Mouse (Mus musculus) erythroblast, embryonic 14.5 days (primary cell): ENCODE results near the gene Wipi1. TPM values are rescaled to one million over a fixed set of nuclear protein-coding genes. Genes with fewer than 3 reads are reported as not detected.

Experiments
- H3K27me3 ChIP-seq: 2 replicates; pipeline ENCODE4 v1.6.1; 2012; ENCODE audit warnings: inconsistent platforms; ENCODE audit not compliant: control insufficient read depth
- H3K36me3 ChIP-seq: 2 replicates; pipeline ENCODE4 v1.6.1; 2012; ENCODE audit warnings: mild to moderate bottlenecking, inconsistent platforms; ENCODE audit not compliant: control insufficient read depth
- H3K4me1 ChIP-seq: 2 replicates; pipeline ENCODE4 v1.6.1; 2012; ENCODE audit warnings: inconsistent platforms; ENCODE audit not compliant: control insufficient read depth
- H3K4me3 ChIP-seq: replicated peaks from 2 replicates; pipeline ENCODE3; 2012; ENCODE audit warnings: moderate library complexity, mild to moderate bottlenecking, inconsistent platforms
- H3K9me3 ChIP-seq: 2 replicates; pipeline ENCODE4 v1.6.1; 2012; ENCODE audit warnings: low read length, inconsistent platforms, mixed read lengths; ENCODE audit not compliant: control insufficient read depth
- GATA1 ChIP-seq: IDR thresholded peaks from 2 replicates; pipeline ENCODE4 v1.6.1; 2012; ENCODE audit warnings: low read length, inconsistent platforms, mixed read lengths
- TAL1 ChIP-seq: IDR thresholded peaks from 3 replicates; pipeline ENCODE4 v1.6.1; 2012; ENCODE audit warnings: low read length, inconsistent platforms, mixed read lengths
- polyA plus RNA-seq: library from polyadenylated mRNA; stranded (reverse); fragments of >175 nt; gene quantifications from 2 replicates; pipeline ENCODE4 v1.2.3, GENCODE M21; 2012

The Wipi1 gene
- polyA plus RNA-seq, 1 experiment: 11.4 TPM

DNA sequence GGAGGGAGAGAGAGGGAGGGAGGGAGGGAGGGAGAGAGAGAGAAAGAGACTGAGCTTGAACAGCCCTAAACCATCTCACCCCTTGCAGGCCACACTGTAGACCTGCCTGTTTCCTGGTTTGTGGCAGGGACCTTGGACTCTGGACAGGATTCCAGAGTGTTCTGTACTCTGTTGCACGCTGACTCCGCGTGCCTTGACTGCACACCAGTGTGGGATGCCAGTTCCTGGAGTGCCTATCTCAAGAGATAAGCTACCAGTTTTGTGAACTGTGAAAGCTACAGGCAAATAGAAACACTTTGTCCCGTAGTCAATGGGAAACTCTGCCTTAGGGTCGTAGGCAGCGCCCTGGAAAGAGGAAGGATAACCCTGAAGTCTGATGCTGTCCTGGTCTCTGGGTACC is 55.6 kb downstream of the Wipi1 start:
- Histone ChIP-seq H3K4me1 (peaks cover 98% of the 10 kb centered on the region), H3K36me3 (peaks cover 47% of the 10 kb centered on the region), H3K27me3 (no peaks in the 10 kb centered on the region), H3K9me3 (peaks cover 2% of the 10 kb centered on the region; the same call in 1 of the 2 replicates), H3K4me3 (no peak overlapping the region)
- no peak for TF ChIP-seq GATA1
- TF ChIP-seq TAL1: no peak

DNA sequence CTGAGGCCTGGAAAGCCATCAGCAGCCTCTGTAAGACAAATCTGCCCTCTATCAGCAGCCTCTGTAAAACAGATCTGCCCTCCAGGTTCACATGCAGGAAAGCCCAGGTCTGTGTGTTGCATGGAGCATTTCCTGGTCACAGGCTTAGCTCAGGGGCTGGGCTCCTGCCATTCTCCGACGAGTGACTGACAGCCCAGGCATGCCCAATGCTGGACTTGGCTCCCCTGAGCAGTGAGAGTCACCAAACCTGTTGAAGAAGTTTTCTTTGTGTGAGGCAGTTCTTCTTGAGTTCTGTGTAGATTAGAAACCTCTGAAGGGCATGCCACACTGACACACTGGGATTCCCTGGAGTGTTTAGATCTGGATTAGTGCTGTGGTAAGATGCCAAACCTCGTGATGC is 57.3 kb downstream of the Wipi1 start:
- peaks cover 98% of the 10 kb centered on the region for H3K4me1 ChIP-seq
- peaks cover 44% of the 10 kb centered on the region for H3K36me3 ChIP-seq
- H3K27me3 ChIP-seq: no peaks in the 10 kb centered on the region
- H3K9me3 ChIP-seq: peaks cover 2% of the 10 kb centered on the region; the same call in 1 of the 2 replicates
- TF ChIP-seq GATA1 (no peak), TAL1 (no peak)
- H3K4me3 ChIP-seq: no peak overlapping the region

DNA sequence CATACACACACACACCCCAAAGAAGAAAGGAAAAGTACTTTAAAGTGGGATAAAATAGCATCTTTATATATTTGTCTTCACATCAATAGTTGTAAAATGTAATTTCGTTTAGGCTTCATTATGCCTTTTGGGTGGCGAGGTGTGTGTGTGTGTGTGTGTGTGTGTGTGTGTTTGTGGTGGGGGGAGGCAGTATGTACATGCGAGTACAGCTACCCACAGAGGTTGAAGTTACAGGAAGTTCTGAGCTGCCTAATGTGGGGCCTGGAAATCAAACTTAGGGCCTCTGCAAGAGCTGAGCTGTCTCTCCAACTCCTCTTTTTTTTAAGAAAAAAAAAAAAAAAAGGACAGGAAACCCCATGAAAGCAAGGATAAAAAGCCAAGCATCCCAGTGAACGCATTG is 57.8 kb downstream of the Wipi1 start:
- Histone ChIP-seq H3K27me3 (no peaks in the 10 kb centered on the region), H3K4me3 (no peak overlapping the region), H3K36me3 (peaks cover 44% of the 10 kb centered on the region), H3K4me1 (peaks cover 98% of the 10 kb centered on the region), H3K9me3 (peaks cover 6% of the 10 kb centered on the region)
- TF ChIP-seq GATA1: no peak
- TF ChIP-seq TAL1: no peak

DNA sequence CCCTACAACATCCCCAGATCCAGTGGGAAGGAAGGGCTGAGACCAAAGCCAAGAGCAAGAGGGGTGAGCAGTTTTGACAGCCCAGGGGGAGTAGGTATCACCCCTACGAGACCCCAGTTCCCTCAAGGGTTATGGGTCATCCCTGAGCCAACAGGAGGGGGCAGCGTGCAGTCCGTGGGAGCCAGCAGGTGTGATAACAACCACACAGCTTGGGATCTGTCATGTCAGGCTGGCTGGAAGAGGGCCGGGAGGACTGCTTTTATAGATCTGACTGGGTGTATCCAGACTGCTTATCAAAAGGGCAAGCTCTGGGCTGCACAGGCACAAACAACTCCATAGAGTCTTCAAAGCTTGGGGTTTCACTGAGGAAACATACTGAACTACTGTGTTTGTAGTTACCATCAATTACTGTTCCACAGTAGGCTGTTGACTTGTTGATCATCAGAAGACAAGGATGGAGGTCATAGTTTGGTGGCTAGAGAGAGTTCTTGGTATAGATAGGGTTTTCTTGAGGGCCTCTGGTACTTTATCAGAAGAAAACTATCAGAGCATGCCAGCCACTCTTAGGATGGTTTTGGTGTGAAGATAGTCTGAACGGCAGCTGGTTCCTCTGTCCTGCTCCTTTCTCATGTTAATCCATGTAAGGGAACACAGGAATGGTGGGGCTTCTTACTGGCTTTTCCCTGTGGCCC is 62.0 kb downstream of the Wipi1 start:
- Histone ChIP-seq H3K9me3 (peaks cover 8% of the 10 kb centered on the region), H3K36me3 (peaks cover 36% of the 10 kb centered on the region), H3K4me1 (peaks cover 99% of the 10 kb centered on the region), H3K4me3 (peak overlapping the region; percentile 51), H3K27me3 (no peaks in the 10 kb centered on the region)
- TF ChIP-seq TAL1 (peak; percentile 60; the same call in 2 of the 3 replicates), GATA1 (peak; percentile 82)

DNA sequence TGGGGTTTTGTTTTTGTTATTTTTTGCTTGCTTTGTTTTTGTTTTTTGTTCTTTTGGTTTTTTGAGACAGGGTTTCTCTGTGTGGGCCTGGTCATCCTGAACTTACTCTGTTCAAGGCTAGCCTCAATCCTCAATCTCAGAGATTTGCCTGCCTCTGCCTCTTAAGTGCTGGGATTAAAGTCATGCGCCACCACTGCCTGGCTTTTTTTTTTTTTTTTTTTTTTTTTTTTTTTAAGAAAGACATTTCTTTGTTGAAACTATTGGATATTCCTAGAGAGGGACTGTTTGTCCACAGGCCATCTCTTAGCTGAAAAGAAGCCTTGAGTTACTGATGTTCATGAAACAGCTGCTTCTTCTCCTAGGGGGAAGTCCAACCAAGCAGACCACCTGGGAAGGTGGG is 64.1 kb downstream of the Wipi1 start:
- Histone ChIP-seq H3K4me3 (no peak overlapping the region), H3K4me1 (peaks cover 95% of the 10 kb centered on the region), H3K27me3 (no peaks in the 10 kb centered on the region), H3K9me3 (peaks cover 8% of the 10 kb centered on the region), H3K36me3 (peaks cover 33% of the 10 kb centered on the region)
- TF ChIP-seq GATA1: no peak
- TF ChIP-seq TAL1: no peak

DNA sequence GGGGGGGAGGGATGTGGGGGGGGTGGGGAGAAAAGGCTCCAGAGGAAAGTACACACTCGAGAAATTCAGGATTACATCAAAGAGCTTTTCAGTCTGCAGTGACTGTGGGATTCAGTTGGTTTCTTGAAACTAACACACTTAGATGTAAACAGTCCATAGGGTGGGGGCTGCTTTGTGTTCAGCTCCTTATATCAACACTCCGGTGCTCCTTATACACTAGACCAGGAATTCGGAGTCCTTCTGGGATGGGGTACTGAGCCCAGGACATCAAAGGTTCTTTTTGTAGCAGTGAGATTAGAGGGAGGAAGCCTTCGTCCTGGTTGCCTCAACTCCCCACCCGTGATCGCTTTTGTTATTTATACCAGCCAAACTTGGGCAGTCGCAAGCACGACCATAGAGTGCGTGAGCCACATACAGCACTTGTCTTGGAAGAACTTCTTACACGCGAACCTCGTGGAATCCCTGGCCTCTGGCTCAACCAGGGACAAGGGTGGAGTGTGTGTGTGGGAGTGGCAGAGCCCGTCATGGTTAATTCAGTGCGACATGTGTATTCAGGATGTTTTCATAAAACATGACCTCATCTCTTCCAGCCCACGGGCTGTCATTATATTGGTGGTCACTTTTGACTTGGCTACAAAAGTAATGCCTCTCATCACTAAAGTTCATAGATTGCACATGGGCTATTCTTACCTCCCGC is 65.3 kb downstream of the Wipi1 start:
- no peak overlapping the region for H3K4me3 ChIP-seq
- TF ChIP-seq GATA1 (no peak), TAL1 (no peak)
- H3K4me1 ChIP-seq: peaks cover 95% of the 10 kb centered on the region

DNA sequence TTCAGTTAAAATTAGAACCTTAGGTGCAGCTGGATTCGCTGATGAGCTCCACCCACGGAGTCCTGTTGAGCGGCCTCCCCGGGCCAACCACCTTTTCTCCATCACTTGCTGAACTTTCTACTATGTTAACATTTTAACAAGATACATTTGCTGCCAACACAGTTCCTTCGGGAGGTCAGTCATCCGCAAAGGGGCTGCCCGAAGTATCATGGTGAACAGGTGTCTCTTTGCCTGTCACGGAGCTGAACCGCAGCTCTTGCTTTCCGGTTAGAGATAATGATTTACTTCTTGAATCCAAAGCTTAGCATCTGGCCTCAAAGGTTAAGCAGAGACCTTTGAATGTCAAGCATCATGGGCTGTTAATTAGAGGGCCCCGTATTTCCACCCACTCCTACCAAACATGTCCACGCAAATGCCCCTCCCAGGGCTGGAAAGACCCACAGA is 66.0 kb downstream of the Wipi1 start:
- Histone ChIP-seq H3K9me3 (peaks cover 8% of the 10 kb centered on the region), H3K27me3 (no peaks in the 10 kb centered on the region), H3K36me3 (peaks cover 18% of the 10 kb centered on the region), H3K4me1 (peaks cover 95% of the 10 kb centered on the region), H3K4me3 (peak overlapping the region; percentile 46)
- TF ChIP-seq TAL1 (no peak), GATA1 (no peak)

More for the DNA sequence above, 65.3 kb downstream of the Wipi1 start:
- Histone ChIP-seq H3K27me3 (no peaks in the 10 kb centered on the region), H3K36me3 (peaks cover 23% of the 10 kb centered on the region), H3K9me3 (peaks cover 8% of the 10 kb centered on the region)

DNA sequence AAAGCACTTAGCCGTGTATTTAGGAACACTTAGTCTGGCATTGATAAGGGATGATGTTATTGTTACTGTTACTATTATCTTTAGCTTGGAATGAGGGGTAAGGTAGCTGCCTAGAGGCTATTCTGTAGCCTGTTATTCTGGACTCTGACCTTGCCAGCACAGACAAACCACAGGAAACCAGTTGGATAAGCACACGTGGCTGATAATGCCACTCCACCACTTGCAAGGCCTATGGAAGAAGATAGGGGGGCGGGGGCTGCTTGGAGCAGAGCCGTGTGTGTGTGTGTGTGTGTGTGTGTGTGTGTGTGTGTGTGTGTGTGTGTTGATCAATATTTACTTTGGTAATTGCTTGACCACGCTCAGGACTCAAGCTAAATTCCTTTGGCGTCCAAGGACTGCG is 66.5 kb downstream of the Wipi1 start:
- Histone ChIP-seq H3K4me3 (peak overlapping the region; percentile 46), H3K36me3 (peaks cover 17% of the 10 kb centered on the region), H3K27me3 (no peaks in the 10 kb centered on the region), H3K4me1 (peaks cover 95% of the 10 kb centered on the region), H3K9me3 (peaks cover 8% of the 10 kb centered on the region)
- TF ChIP-seq TAL1 (no peak), GATA1 (0 out of 2 replicates have a peak, but pooled peaks have one; percentile 3)

DNA sequence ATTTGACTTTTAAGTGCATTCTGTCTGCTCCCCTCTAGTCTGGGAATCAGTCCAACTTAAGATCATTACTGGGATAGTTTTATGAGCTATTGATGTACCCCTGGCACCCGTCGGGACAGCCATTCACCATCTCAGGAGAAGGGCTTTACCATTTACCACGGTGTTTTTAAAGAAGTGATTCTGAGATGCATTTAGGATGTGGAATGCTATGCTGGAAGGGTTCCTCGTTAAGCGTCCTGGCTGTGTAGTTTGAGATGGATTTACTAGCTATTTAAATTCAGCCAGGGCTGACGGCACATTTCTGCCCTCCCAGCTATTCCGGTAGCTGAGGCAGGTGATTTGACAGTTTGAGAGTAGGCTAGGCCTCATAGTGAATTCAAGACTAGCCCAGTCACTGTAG is 67.3 kb downstream of the Wipi1 start:
- H3K4me1 ChIP-seq: peaks cover 93% of the 10 kb centered on the region
- no peak overlapping the region for H3K4me3 ChIP-seq
- H3K36me3 ChIP-seq: peaks cover 15% of the 10 kb centered on the region
- TF ChIP-seq TAL1 (no peak), GATA1 (no peak)
- no peaks in the 10 kb centered on the region for H3K27me3 ChIP-seq
- peaks cover 6% of the 10 kb centered on the region for H3K9me3 ChIP-seq

DNA sequence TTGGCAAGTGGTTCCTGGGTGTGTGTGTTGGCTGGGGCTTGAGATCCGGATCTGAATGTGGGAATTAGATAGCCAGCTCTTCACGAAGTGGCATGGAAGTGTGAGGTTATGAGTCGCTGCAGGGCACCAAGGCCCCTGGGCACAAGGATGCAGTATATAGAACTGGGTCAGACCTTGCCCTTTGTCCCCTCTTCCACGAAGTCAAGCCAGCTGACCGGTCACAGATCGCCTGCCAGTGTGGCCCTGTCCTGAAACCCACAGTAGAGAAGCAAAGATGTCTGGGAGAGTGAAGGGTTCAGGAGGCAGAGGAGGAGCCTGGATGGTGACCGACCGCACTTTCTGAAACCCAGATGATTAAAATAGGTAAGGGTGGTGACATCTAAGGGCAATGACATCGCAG is 68.3 kb downstream of the Wipi1 start:
- H3K4me3 ChIP-seq: no peak overlapping the region
- TF ChIP-seq TAL1: no peak
- TF ChIP-seq GATA1: no peak
- H3K4me1 ChIP-seq: peaks cover 92% of the 10 kb centered on the region
- H3K36me3 ChIP-seq: peaks cover 6% of the 10 kb centered on the region; the same call in 1 of the 2 replicates
- H3K27me3 ChIP-seq: no peaks in the 10 kb centered on the region
- no peaks in the 10 kb centered on the region for H3K9me3 ChIP-seq
